Comparison of ENCODE assay signal across 8 mouse cellular contexts in the genomic region with DNA sequence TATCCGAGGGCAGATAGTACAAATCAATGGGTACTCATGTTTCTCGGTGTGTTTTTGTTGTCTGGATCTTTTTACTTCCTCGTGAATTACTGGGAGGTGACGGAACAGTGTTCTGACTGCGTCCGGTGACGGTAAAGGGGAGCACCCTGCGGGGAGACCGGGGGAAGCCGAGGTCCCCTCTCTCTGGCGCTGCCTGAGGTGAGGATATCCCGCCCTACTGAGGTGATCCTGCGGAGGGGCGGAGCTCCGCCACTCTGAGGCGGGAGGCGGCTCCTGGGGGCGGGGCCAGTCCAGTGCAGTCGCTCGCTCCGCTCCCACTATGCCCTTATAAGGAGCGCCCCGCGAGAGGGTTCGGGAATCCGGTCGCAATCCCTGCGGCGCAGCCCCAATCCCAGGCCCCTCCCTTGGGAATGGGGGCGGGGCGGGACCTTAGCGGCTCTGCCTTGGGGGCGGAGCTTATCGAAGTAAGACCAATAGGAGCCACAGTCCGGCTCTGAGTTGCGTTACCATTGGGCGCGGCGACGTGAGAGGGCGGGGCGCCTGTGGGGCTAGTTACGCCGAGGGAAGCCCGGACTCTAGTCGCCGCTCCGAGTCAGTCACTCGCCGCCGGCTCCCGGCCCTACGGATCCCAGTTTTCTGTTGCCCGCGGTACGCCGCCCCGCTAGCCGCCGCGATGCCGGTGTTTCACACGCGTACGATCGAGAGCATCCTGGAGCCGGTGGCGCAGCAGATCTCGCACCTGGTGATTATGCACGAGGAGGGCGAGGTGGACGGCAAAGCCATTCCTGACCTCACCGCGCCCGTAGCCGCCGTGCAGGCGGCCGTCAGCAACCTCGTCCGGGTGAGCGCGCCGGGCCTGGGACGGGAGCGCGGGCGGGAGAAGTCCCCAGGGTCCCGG. TPM values are rescaled to one million over a fixed set of nuclear protein-coding genes. Genes with fewer than 3 reads are reported as not detected.
DNase-seq lines count a peak whose midpoint lies in the region; ATAC-seq and TF ChIP-seq lines count a peak whose summit lies in the region.

TSS of gene Vcl (plus strand) at position 551 of the 898 bp plus-strand sequence.

- WGBS in forebrain, embryonic 15.5 days, result under 1% methylated on average over 83 of the region's 89 CpGs
- WGBS in lung, adult 2 months, result under 1% methylated on average over 87 of the region's 89 CpGs

- in situ Hi-C loops in ES-E14 (cut with MboI; ENCODE audit: low sequenced_read_pairs in 2 of 2, unreplicated experiment in 2 of 2), result no loop called here

- H3K4me2 ChIP-seq in forebrain, embryonic 15.5 days (replicated peaks), result peak within 1 kb of the TSS; percentile 71

- DNase-seq in ES-E14 (ENCODE audit: low read depth, low spot score), result peak; percentile 98
- DNase-seq in cerebellum, adult 11-12 months, result peak; percentile 100
- peak; percentile 100 for DNase-seq in heart, postnatal 25 days (ENCODE audit: low spot score)
- DNase-seq in layer of hippocampus, adult 18-20 months (ENCODE audit: low spot score in 2 of 2), result peak; percentile 98 to 99
- peak; percentile 99 for DNase-seq in lung, adult 2 months
- DNase-seq in thymus, adult 18-20 months, result peak; percentile 93 to 94

- peak within 1 kb of the TSS; percentile 88 for H3K9ac ChIP-seq in ES-E14 (ENCODE audit: insufficient read depth, low read depth, low read length, poor library complexity, severe bottlenecking)
- H3K9ac ChIP-seq in forebrain, embryonic 15.5 days (replicated peaks), result peak within 1 kb of the TSS; percentile 65

- no peak for TF ChIP-seq CTCF in lung, adult 2 months (IDR thresholded peaks at IDR 0.05; ENCODE audit: insufficient read depth, low read length)

- peak; percentile 99 for ATAC-seq in forebrain, embryonic 15.5 days (replicated peaks)
- ATAC-seq in neutrophil, adult 5-6 weeks (ENCODE audit: extremely low read depth, insufficient number of reproducible peaks, low FRiP score, poor library complexity, severe bottlenecking), result peak; percentile 86

- peak; percentile 99 for TF ChIP-seq POLR2A in lung, adult 2 months (IDR thresholded peaks at IDR 0.05; ENCODE audit: borderline replicate concordance, extremely low read depth, low read depth, low read length)

- H3K27me3 ChIP-seq in forebrain, embryonic 15.5 days, result no peaks in the 10 kb centered on the region

- H3K4me3 ChIP-seq in ES-E14 (ENCODE audit: insufficient read depth in 1 of 2, low read depth in 1 of 2, low read length in 2 of 2, poor library complexity in 1 of 2, severe bottlenecking in 1 of 2), result peak within 1 kb of the TSS; percentile 79 to 100
- H3K4me3 ChIP-seq in forebrain, embryonic 15.5 days, result peak within 1 kb of the TSS; percentile 76
- peak within 1 kb of the TSS; percentile 96 for H3K4me3 ChIP-seq in lung, adult 2 months (replicated peaks; ENCODE audit: extremely low read depth, low read depth, low read length)

- H3K36me3 ChIP-seq in ES-E14 (ENCODE audit: control insufficient read depth, insufficient read depth, low read length, poor library complexity, severe bottlenecking), result no peaks in the 10 kb centered on the region
- H3K36me3 ChIP-seq in forebrain, embryonic 15.5 days, result no peaks in the 10 kb centered on the region

- H3K27ac ChIP-seq in ES-E14 (ENCODE audit: insufficient read depth, low read depth, low read length, poor library complexity, severe bottlenecking), result peak within 1 kb of the TSS; percentile 41; the same call in 1 of the 2 replicates
- H3K27ac ChIP-seq in forebrain, embryonic 15.5 days (replicated peaks), result peak within 1 kb of the TSS; percentile 35

- no peaks in the 10 kb centered on the region for H3K9me3 ChIP-seq in ES-E14 (ENCODE audit: control insufficient read depth, insufficient read depth, low read depth, low read length)
- no peaks in the 10 kb centered on the region for H3K9me3 ChIP-seq in forebrain, embryonic 15.5 days

- intact Hi-C loops in heart, postnatal 25 days (cut with DNase I), result loop anchor here (5.0 to 10.0 kb wide), 2 partner anchors 127 to 186 kb away; no protein-coding TSS in a partner anchor

- 0 out of 4 replicates have a peak, but pooled peaks cover 0 to 2% of the 10 kb centered on the region in 2 experiments for H3K4me1 ChIP-seq in ES-E14 (ENCODE audit: control insufficient read depth in 2 of 2, insufficient read depth in 2 of 2, low read length in 2 of 2, poor library complexity in 1 of 2)
- peaks cover 16% of the 10 kb centered on the region for H3K4me1 ChIP-seq in forebrain, embryonic 15.5 days
- H3K4me1 ChIP-seq in lung, adult 2 months (ENCODE audit: control insufficient read depth, insufficient read depth, low read length), result peaks cover 13% of the 10 kb centered on the region

TF ChIP-seq in ES-E14, 5 proteins besides CTCF, POLR2A, EP300 and RAD21:
- peak; percentile 44; the same call in 1 of the 2 replicates for TF ChIP-seq HCFC1 (IDR thresholded peaks at IDR 0.05; ENCODE audit: borderline replicate concordance, insufficient read depth, low read length)
- peak; percentile 48; the same call in 1 of the 2 replicates for TF ChIP-seq CHD2 (IDR thresholded peaks at IDR 0.05; ENCODE audit: low read depth, low read length)
- no peak for TF ChIP-seq ZC3H11A (IDR thresholded peaks at IDR 0.05; ENCODE audit: borderline replicate concordance, low read depth, low read length)

RNA-seq across cellular contexts. Expression of gene Vcl, which starts in this region (rescaled TPM):
- 92.1 and 116 TPM in 2 replicates for total RNA-seq in ES-E14 (2012; rRNA removed)
- polyA plus RNA-seq in forebrain, embryonic 15.5 days (2015; fragmentation: Nextera tagmentation; extraction: Ambion mirVana), result 9.0 and 10.9 TPM in 2 replicates
- total RNA-seq in heart, postnatal 25 days (2021), result 100 to 1,000 TPM; 126 to 132 TPM
- 10 to 100 TPM; 28.2 to 32.5 TPM for total RNA-seq in layer of hippocampus, adult 18-20 months (2021)
- 96.8 and 144 TPM in 2 replicates for polyA plus RNA-seq in lung, adult 2 months (2012; rRNA removed)
- 30.0 and 39.3 TPM in 2 replicates for total RNA-seq in neutrophil, adult 5-6 weeks (2017)

Comparison
In these comparisons a context has a peak if more than half of its experiments do, and no peak if none do; other contexts are left out.
1. Peak in every context shown above with its lines: DNase-seq, ATAC-seq, H3K4me3 ChIP-seq and H3K27ac ChIP-seq.